Mouse (Mus musculus): ENCODE measurements around the gene Taf4. TPM values are rescaled to one million over a fixed set of nuclear protein-coding genes. Genes with fewer than 3 reads are reported as not detected.
A peak's percentile ranks its signal among the peaks of the same experiment; 100 is the strongest.

The Taf4 gene
- polyA plus RNA-seq (2011; ENCODE audit: insufficient read depth, insufficient read length, low replicate concordance, missing spikeins), result 14.0 and 22.9 TPM in 2 replicates

DNA sequence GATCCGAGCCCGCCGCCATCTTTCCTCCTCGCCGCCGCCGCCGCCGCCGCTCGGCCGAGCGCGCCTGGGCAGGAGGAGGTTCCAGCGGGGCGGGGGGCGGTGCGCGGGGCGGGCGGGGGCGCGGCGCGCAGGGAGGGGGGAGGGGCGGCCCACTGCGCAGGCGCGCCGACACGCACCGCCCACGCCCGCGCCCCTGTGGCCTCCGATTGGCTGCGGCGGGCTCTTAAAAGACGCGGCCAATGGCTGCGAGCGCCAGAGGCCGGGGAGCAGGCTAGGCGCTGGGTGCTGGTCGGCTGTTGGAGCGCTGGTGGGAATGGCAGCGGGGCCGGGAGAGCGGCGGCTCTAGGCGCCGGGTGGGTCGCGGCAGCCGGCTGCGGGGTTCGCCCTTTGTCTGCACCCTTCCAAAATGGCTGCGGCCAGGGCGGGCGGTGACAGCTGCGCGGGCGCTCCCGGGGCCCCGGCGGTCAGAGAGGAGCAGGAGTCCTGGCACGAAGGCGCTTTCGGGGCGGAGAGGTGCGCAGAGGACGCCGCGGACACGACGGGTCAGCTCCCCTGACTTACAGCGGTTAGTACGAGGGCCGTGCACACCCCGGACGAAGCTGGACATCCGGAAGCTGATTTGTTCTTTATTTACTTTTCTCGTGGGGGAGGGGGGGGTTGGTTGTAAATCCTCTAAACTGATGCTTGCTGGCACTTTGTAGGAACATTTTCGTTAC, at the start of gene Taf4:
Gene Taf4, minus strand, starts transcription at position 19 of the 716 bp plus-strand sequence.
- TF ChIP-seq CTCF (IDR thresholded peaks at IDR 0.05; ENCODE audit: control insufficient read depth, insufficient read depth, low read length), result no peak
- TF ChIP-seq POLR2A (IDR thresholded peaks at IDR 0.05; ENCODE audit: borderline replicate concordance, control insufficient read depth, low read depth, low read length), result peak; percentile 100
- Histone ChIP-seq H3K4me1 (ENCODE audit: control insufficient read depth, insufficient read depth, low read length) (peaks cover 10% of the 10 kb centered on the region), H3K4me3 (replicated peaks; ENCODE audit: control insufficient read depth, low read depth, low read length) (peak within 1 kb of the TSS; percentile 98), H3K27ac (ENCODE audit: control insufficient read depth, insufficient read depth, low read depth, low read length, poor library complexity) (peak within 1 kb of the TSS; percentile 97)
- under 1% methylated on average over 77 of the region's 84 CpGs for WGBS

DNA sequence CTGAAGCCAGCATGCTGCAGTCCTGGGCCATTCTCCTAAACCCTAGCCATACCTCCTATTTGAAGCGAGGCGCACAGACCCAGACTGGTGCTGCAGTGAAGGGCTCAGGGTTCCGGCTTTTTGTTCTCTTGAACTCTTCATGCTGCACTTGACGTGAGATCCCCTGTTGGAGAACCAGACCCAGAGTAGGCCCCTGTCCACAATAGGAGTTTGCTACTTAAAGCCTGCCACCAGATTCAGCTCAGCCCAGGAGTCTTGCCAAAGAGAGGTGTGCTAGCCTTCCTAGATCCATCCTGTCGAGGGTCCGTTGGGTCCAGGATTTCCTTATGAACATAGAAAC, 49.4 kb upstream of the Taf4 start:
- H3K27ac ChIP-seq (ENCODE audit: control insufficient read depth, insufficient read depth, low read depth, low read length, poor library complexity), result no peak overlapping the region
- peak overlapping the region; percentile 92 for H3K4me3 ChIP-seq (replicated peaks; ENCODE audit: control insufficient read depth, low read depth, low read length)
- H3K4me1 ChIP-seq (ENCODE audit: control insufficient read depth, insufficient read depth, low read length), result peaks cover 2% of the 10 kb centered on the region; the same call in 1 of the 2 replicates
- 31% methylated on average over 6 of the region's 6 CpGs for WGBS
- TF ChIP-seq POLR2A (IDR thresholded peaks at IDR 0.05; ENCODE audit: borderline replicate concordance, control insufficient read depth, low read depth, low read length) (no peak), CTCF (IDR thresholded peaks at IDR 0.05; ENCODE audit: control insufficient read depth, insufficient read depth, low read length) (no peak)

DNA sequence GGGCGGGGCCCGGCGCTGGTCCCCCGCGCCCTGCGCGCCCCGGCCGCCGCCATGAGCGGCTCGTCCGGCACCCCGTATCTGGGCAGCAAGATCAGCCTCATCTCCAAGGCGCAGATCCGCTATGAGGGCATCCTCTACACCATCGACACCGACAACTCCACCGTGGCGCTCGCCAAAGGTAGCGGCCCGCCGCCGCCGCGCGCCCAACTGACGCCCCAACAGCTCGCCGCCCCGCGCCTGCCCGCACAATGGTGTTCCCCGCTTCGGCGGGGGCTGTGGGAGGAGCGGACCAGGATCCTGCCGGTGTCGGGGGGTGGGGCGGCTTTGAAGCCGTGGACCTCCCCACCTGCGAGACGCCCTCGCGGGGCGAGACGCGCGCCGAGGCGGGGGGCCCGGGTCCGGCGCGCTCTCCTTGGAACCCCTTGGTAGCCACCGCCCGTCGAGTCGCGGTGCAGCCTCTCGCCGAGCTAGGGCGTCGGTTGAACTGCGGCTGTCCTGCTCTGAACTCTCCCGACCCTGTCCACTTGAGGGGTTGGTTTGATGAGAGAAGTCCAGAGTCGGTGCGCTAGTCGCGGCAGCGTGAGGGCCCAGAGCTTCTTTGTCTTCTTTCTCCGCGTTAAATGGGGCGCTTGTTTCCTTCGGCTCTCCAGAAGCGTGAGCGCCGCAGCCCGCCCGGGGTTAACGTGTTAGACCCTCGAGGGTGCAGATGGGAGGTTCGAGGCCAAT, 48.9 kb upstream of the Taf4 start:
- WGBS, result under 1% methylated on average over 84 of the region's 84 CpGs
- Histone ChIP-seq H3K4me3 (replicated peaks; ENCODE audit: control insufficient read depth, low read depth, low read length) (peak overlapping the region; percentile 92), H3K4me1 (ENCODE audit: control insufficient read depth, insufficient read depth, low read length) (peaks cover 2% of the 10 kb centered on the region; the same call in 1 of the 2 replicates), H3K27ac (ENCODE audit: control insufficient read depth, insufficient read depth, low read depth, low read length, poor library complexity) (peak overlapping the region; percentile 92)
- TF ChIP-seq POLR2A (IDR thresholded peaks at IDR 0.05; ENCODE audit: borderline replicate concordance, control insufficient read depth, low read depth, low read length), result no peak
- TF ChIP-seq CTCF (IDR thresholded peaks at IDR 0.05; ENCODE audit: control insufficient read depth, insufficient read depth, low read length), result no peak

GRCm38 (mm10) chr2:180024401-180025098, 48.1 kb upstream of the Taf4 start, which contains the start of gene Lsm14b:
Gene Lsm14b, plus strand, starts transcription at chr2:180024987.
- Histone ChIP-seq H3K27ac (ENCODE audit: control insufficient read depth, insufficient read depth, low read depth, low read length, poor library complexity) (peak within 1 kb of the TSS; percentile 92), H3K4me1 (ENCODE audit: control insufficient read depth, insufficient read depth, low read length) (peaks cover 2% of the 10 kb centered on the region; the same call in 1 of the 2 replicates), H3K4me3 (replicated peaks; ENCODE audit: control insufficient read depth, low read depth, low read length) (peak within 1 kb of the TSS; percentile 92)
- WGBS, result 1% methylated on average over 80 of the region's 80 CpGs
- TF ChIP-seq POLR2A (IDR thresholded peaks at IDR 0.05; ENCODE audit: borderline replicate concordance, control insufficient read depth, low read depth, low read length) (peak; percentile 67; the same call in 1 of the 2 replicates), CTCF (IDR thresholded peaks at IDR 0.05; ENCODE audit: control insufficient read depth, insufficient read depth, low read length) (no peak)

GRCm38 (mm10) chr2:180022751-180023150, 46.3 kb upstream of the Taf4 start:
- TF ChIP-seq CTCF (IDR thresholded peaks at IDR 0.05; ENCODE audit: control insufficient read depth, insufficient read depth, low read length) (no peak), POLR2A (IDR thresholded peaks at IDR 0.05; ENCODE audit: borderline replicate concordance, control insufficient read depth, low read depth, low read length) (no peak)
- Histone ChIP-seq H3K4me3 (replicated peaks; ENCODE audit: control insufficient read depth, low read depth, low read length) (no peak overlapping the region), H3K27ac (ENCODE audit: control insufficient read depth, insufficient read depth, low read depth, low read length, poor library complexity) (no peak overlapping the region), H3K4me1 (ENCODE audit: control insufficient read depth, insufficient read depth, low read length) (no peaks in the 10 kb centered on the region; the same call in 1 of the 2 replicates)
- WGBS, result 63% methylated on average over 6 of the region's 6 CpGs

GRCm38 (mm10) chr2:180020919-180021318, 44.5 kb upstream of the Taf4 start:
- Histone ChIP-seq H3K4me1 (ENCODE audit: control insufficient read depth, insufficient read depth, low read length) (no peaks in the 10 kb centered on the region; the same call in 1 of the 2 replicates), H3K27ac (ENCODE audit: control insufficient read depth, insufficient read depth, low read depth, low read length, poor library complexity) (no peak overlapping the region), H3K4me3 (replicated peaks; ENCODE audit: control insufficient read depth, low read depth, low read length) (no peak overlapping the region)
- TF ChIP-seq POLR2A (IDR thresholded peaks at IDR 0.05; ENCODE audit: borderline replicate concordance, control insufficient read depth, low read depth, low read length) (no peak), CTCF (IDR thresholded peaks at IDR 0.05; ENCODE audit: control insufficient read depth, insufficient read depth, low read length) (no peak)
- 73% methylated on average over 8 of the region's 8 CpGs for WGBS

DNA sequence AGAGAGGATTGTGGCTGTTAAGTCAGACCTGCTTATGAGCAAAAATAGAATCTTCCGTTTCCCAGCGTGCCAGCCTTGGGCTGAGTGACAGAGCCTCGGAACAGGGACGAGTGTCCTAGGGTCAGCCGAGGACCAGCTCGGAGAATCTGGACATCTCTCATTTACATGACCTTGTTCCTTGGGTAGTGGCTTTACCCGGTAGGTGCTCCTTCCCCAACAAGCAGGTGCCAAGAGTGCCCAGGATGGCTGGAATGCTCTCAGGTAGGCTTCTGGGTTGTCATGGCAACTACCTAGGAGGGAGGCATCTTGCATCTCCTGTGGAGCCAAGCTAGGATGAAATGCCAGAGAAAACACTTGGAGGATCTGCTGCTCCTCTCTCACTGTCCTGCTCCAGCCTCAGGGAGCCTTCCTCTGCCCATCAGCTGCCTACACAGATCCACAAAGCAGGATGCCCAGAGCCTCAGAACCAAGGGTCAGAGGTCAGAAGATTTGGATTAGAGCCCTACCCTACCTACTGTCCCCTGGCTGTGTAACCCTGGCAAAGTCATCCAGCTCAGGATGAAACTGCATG, 43.7 kb upstream of the Taf4 start:
- TF ChIP-seq POLR2A (IDR thresholded peaks at IDR 0.05; ENCODE audit: borderline replicate concordance, control insufficient read depth, low read depth, low read length), result no peak
- TF ChIP-seq CTCF (IDR thresholded peaks at IDR 0.05; ENCODE audit: control insufficient read depth, insufficient read depth, low read length), result no peak
- WGBS, result 86% methylated on average over 7 of the region's 7 CpGs
- no peak overlapping the region for H3K27ac ChIP-seq (ENCODE audit: control insufficient read depth, insufficient read depth, low read depth, low read length, poor library complexity)
- H3K4me3 ChIP-seq (replicated peaks; ENCODE audit: control insufficient read depth, low read depth, low read length), result no peak overlapping the region
- no peaks in the 10 kb centered on the region for H3K4me1 ChIP-seq (ENCODE audit: control insufficient read depth, insufficient read depth, low read length)

Data from bone marrow, adult 2 months (tissue).